Mouse (Mus musculus): ENCODE measurements around the gene Fgf9.

- TF ChIP-seq EP300 (IDR thresholded peaks at IDR 0.05; ENCODE audit: low read depth): no peak
- TF ChIP-seq CTCF (IDR thresholded peaks at IDR 0.05; ENCODE audit: low read depth): no peak
Measured at GRCm38 (mm10) chr14:58152110-58152509, 81.8 kb downstream of the Fgf9 start.

All from liver, embryonic 14.5 days (tissue).